Mouse (Mus musculus): Measurements from ENCODE around the gene Awat2. TPM values are rescaled to one million over a fixed set of nuclear protein-coding genes. Genes with fewer than 3 reads are reported as not detected.

Awat2 gene
- total RNA-seq, 1 experiment from 2014 or later, result not detected

Other genes starting within 250 kb of the Awat2 start
- not detected in 2 replicates for gene Otud6a, start 13.7 kb downstream of the Awat2 start, total RNA-seq (2017)
- gene Igbp1, start 51.6 kb upstream of the Awat2 start, total RNA-seq (2017), result 121 and 135 TPM in 2 replicates
- not detected in 2 replicates for gene Dgat2l6, start 82.1 kb upstream of the Awat2 start, total RNA-seq (2017)
- 0.50 TPM in 1 of 2 replicates, not detected in the other for gene Awat1, start 129.5 kb upstream of the Awat2 start, total RNA-seq (2017)
- not detected in 2 replicates for gene P2ry4, start 152.2 kb upstream of the Awat2 start, total RNA-seq (2017)
- gene Arr3, start 162.8 kb upstream of the Awat2 start, total RNA-seq (2017), result not detected in 2 replicates
- 37.6 and 38.1 TPM in 2 replicates for gene Kif4, start 183.0 kb upstream of the Awat2 start, total RNA-seq (2017)
- 25.9 and 26.3 TPM in 2 replicates for gene Pdzd11, start 183.9 kb upstream of the Awat2 start, total RNA-seq (2017)

Data from hematopoietic stem cell, adult 5-6 weeks (primary cell).